Mouse (Mus musculus) ES-E14 (cell line): ENCODE results near the gene Arhgef26. TPM values are rescaled to one million over a fixed set of nuclear protein-coding genes. Genes with fewer than 3 reads are reported as not detected.

Experiments
- DNase-seq: peaks from one replicate; pipeline ENCODE4 v3.0.0-alpha.2; 2013; ENCODE audit warnings: low read depth, low spot score
- H3K27ac ChIP-seq: 2 replicates; pipeline ENCODE4 v1.5.1; 2012; ENCODE audit warnings: low read depth, mild to moderate bottlenecking, low read length, moderate library complexity, mixed read lengths; ENCODE audit not compliant: poor library complexity, insufficient read depth, severe bottlenecking
- H3K36me3 ChIP-seq: 2 replicates; pipeline ENCODE4 v1.6.1; 2012; ENCODE audit warnings: mild to moderate bottlenecking, low read length, moderate library complexity, mixed read lengths; ENCODE audit not compliant: control insufficient read depth, poor library complexity, insufficient read depth, severe bottlenecking
- H3K4me1 ChIP-seq, 2 experiments: fragments of 150-350 bp in 1 of 2; sonication (generic) in 1 of 2; 2 replicates each; pipeline ENCODE4 v1.6.1; 2012; ENCODE audit warnings: low read length in 2 of 2, mild to moderate bottlenecking in 1 of 2, mixed read lengths in 1 of 2; ENCODE audit not compliant: control insufficient read depth in 2 of 2, insufficient read depth in 2 of 2, poor library complexity in 1 of 2
- H3K4me3 ChIP-seq, 2 experiments: fragments of 150-350 bp in 1 of 2; sonication (generic) in 1 of 2; 2 replicates each; pipeline ENCODE4 v1.5.1; 2012; ENCODE audit warnings: low read length in 2 of 2, low read depth in 1 of 2, mild to moderate bottlenecking in 1 of 2, mixed read lengths in 1 of 2; ENCODE audit not compliant: insufficient read depth in 1 of 2, poor library complexity in 1 of 2, severe bottlenecking in 1 of 2
- H3K9ac ChIP-seq: 2 replicates; pipeline ENCODE4 v1.6.1; 2012; ENCODE audit warnings: low read depth, mild to moderate bottlenecking, low read length, mixed read lengths; ENCODE audit not compliant: poor library complexity, insufficient read depth, severe bottlenecking
- H3K9me3 ChIP-seq: fragments of 150-350 bp; sonication (generic); 2 replicates; pipeline ENCODE4 v1.6.1; 2012; ENCODE audit warnings: low read depth, mild to moderate bottlenecking, low read length; ENCODE audit not compliant: control insufficient read depth, insufficient read depth
- CHD2 ChIP-seq: IDR thresholded peaks from 2 replicates; pipeline ENCODE4 v1.6.1; 2014; ENCODE audit warnings: mild to moderate bottlenecking, low read depth, low read length, inconsistent platforms
- HCFC1 ChIP-seq: IDR thresholded peaks from 2 replicates; pipeline ENCODE4 v1.6.1; 2012; ENCODE audit warnings: low read length, inconsistent platforms, borderline replicate concordance; ENCODE audit not compliant: insufficient read depth
- MAFK ChIP-seq: IDR thresholded peaks from 2 replicates; pipeline ENCODE4 v1.6.1; 2014; ENCODE audit warnings: mild to moderate bottlenecking, low read depth, low read length, inconsistent platforms; ENCODE audit not compliant: insufficient read depth
- ZC3H11A ChIP-seq: IDR thresholded peaks from 2 replicates; pipeline ENCODE4 v1.6.1; 2012; ENCODE audit warnings: low read depth, mild to moderate bottlenecking, inconsistent platforms, low read length, borderline replicate concordance
- ZNF384 ChIP-seq: IDR thresholded peaks from 2 replicates; pipeline ENCODE4 v1.6.1; 2012; ENCODE audit warnings: low read depth, low read length, inconsistent platforms
- in situ Hi-C, 2 experiments: fragments of 600-800 bp; cut with MboI; formaldehyde crosslinking; loops; one replicate each; pipeline ENCODE4 v1.15.1; 2025; ENCODE audit warnings: low sequenced_read_pairs in 2 of 2, inconsistent platforms in 1 of 2; ENCODE audit not compliant: unreplicated experiment in 2 of 2
- total RNA-seq: library from RNA; depleted of rRNA; stranded (reverse); fragments of 300-350 nt; gene quantifications from 2 replicates; pipeline ENCODE4 v1.2.3, GENCODE M21; 2012; rRNA removed

Gene Arhgef26
- total RNA-seq: 4.1 and 5.9 TPM in 2 replicates

GRCm38 (mm10) chr3:62338044-62338443, at the start of gene Arhgef26:
Gene Arhgef26, plus strand, starts transcription at chr3:62338344.
- no peak for DNase-seq
- Histone ChIP-seq H3K9me3 (no peaks in the 10 kb centered on the region), H3K9ac (peak within 1 kb of the TSS; percentile 60), H3K4me3 (peak within 1 kb of the TSS; percentile 66 to 79), H3K27ac (no peak within 1 kb of the TSS), H3K4me1 (peaks cover 0 to 2% of the 10 kb centered on the region in 2 experiments; a peak in 2 of 4 replicates), H3K36me3 (no peaks in the 10 kb centered on the region)
- in situ Hi-C loops: no loop called here
- no peak for TF ChIP-seq HCFC1
- no peak for TF ChIP-seq MAFK
- no peak for TF ChIP-seq CHD2

- no peak for DNase-seq
- Histone ChIP-seq H3K9me3 (no peaks in the 10 kb centered on the region), H3K36me3 (no peaks in the 10 kb centered on the region), H3K4me3 (no peak overlapping the region), H3K4me1 (no peaks in the 10 kb centered on the region), H3K27ac (no peak overlapping the region), H3K9ac (no peak overlapping the region)
- in situ Hi-C loops: no loop called here
- no peak for TF ChIP-seq ZC3H11A
- TF ChIP-seq MAFK: no peak
- TF ChIP-seq CHD2: no peak
- no peak for TF ChIP-seq HCFC1
- TF ChIP-seq ZNF384: no peak
These were observed 27.7 kb upstream of the Arhgef26 start for GRCm38 (mm10) chr3:62310493-62310892.

GRCm38 (mm10) chr3:62311224-62311623, 26.9 kb upstream of the Arhgef26 start:
- Histone ChIP-seq H3K9ac (no peak overlapping the region), H3K9me3 (no peaks in the 10 kb centered on the region), H3K36me3 (no peaks in the 10 kb centered on the region), H3K27ac (no peak overlapping the region), H3K4me3 (no peak overlapping the region), H3K4me1 (no peaks in the 10 kb centered on the region)
- TF ChIP-seq ZNF384 (no peak), ZC3H11A (no peak), MAFK (no peak), HCFC1 (no peak)
- in situ Hi-C loops: no loop called here
- no peak for DNase-seq

- H3K36me3 ChIP-seq: no peaks in the 10 kb centered on the region
These were observed 13.4 kb upstream of the Arhgef26 start for GRCm38 (mm10) chr3:62324708-62325107.

GRCm38 (mm10) chr3:62327903-62328302, 10.2 kb upstream of the Arhgef26 start:
- Histone ChIP-seq H3K4me3 (no peak overlapping the region), H3K27ac (no peak overlapping the region), H3K9me3 (no peaks in the 10 kb centered on the region), H3K9ac (no peak overlapping the region), H3K36me3 (no peaks in the 10 kb centered on the region), H3K4me1 (no peaks in the 10 kb centered on the region)
- TF ChIP-seq ZC3H11A (no peak), HCFC1 (no peak), ZNF384 (no peak), CHD2 (no peak), MAFK (no peak)
- in situ Hi-C loops: no loop called here
- no peak for DNase-seq

More at GRCm38 (mm10) chr3:62324708-62325107, 13.4 kb upstream of the Arhgef26 start:
- Histone ChIP-seq H3K27ac (no peak overlapping the region), H3K9me3 (no peaks in the 10 kb centered on the region), H3K9ac (no peak overlapping the region), H3K4me3 (no peak overlapping the region), H3K4me1 (no peaks in the 10 kb centered on the region)
- TF ChIP-seq ZC3H11A (no peak), MAFK (no peak), CHD2 (no peak), ZNF384 (no peak), HCFC1 (no peak)
- in situ Hi-C loops: no loop called here
- no peak for DNase-seq
